16 mouse cellular contexts compared by ENCODE assay signal in the genomic region with DNA sequence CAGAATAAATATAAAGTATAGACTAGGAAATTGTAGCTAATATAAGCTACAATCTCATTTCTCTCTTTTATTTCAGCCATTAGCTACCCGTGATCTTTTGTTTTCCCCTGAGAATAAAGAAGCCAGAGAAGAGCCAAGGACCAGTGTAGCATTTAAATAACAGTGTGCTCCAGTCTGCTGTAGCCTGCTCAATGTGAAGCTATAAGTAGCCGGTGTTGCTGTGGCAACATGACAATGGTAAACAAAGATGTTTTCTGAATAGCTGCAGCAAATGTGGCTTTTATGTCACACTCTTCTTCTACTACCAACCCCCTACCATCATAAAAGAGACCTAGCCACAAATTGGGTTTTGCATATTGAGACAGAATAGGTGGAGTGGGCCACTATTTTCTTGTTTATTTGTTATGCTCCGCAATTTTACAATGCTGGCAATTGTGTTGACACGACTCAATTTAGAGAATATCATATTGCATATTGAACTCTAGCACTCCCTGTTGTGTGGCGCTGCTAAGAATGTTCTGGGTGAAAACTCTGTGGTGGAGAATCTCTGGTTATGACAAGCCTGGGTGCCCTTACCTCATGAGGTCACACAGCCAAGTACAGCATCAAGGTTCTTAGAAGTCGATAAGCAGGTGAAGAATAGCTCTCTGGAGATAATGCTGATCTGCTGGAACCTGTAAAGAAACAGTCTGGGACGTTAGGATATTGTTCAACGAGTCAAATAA.
A peak's percentile ranks its signal among the peaks of the same experiment; 100 is the strongest.
DNase-seq lines count a peak whose midpoint lies in the region; ATAC-seq lines count a peak whose summit lies in the region.
"Had no signal": no experiment of that assay in that cellular context is flagged by ENCODE, and none has a peak within 500 bp of the region (broad histone marks: within the 10 kb centered on the region; RNA-seq: fewer than 3 reads in every experiment).

No protein-coding gene starts in this region.

- no peak overlapping the region for H3K4me3 ChIP-seq in embryonic facial prominence, embryonic 14.5 days (ENCODE audit: low read depth, low read length)
- no peak overlapping the region for H3K4me3 ChIP-seq in embryonic facial prominence, embryonic 10.5 days
- no peak overlapping the region for H3K4me3 ChIP-seq in forebrain, embryonic 12.5 days (replicated peaks)
- no peak overlapping the region for H3K4me3 ChIP-seq in hindbrain, embryonic 16.5 days (ENCODE audit: low read length)
- H3K4me3 ChIP-seq in neural tube, embryonic 13.5 days, result no peak overlapping the region
- no peak overlapping the region for H3K4me3 ChIP-seq in kidney, embryonic 15.5 days (replicated peaks)
- H3K4me3 ChIP-seq: erythroblast, embryonic 14.5 days; stomach, embryonic 15.5 days had no signal

- DNase-seq in embryonic facial prominence, embryonic 14.5 days (ENCODE audit: low spot score), result peak; percentile 44
- DNase-seq in embryonic facial prominence, embryonic 10.5 days (ENCODE audit: low spot score), result no peak
- DNase-seq in adipocyte (ENCODE audit: low spot score), result no peak
- DNase-seq in cerebellum, postnatal 10 days, result no peak
- DNase-seq: adrenal gland, adult 2 months; layer of hippocampus, postnatal 36 days; left cerebral cortex, postnatal 4 days; thymus, postnatal 14 days had no signal

- ATAC-seq in embryonic facial prominence, embryonic 14.5 days (ENCODE audit: low read depth), result no peak
- ATAC-seq in forebrain, embryonic 12.5 days (ENCODE audit: low FRiP score), result peak; percentile 88
- ATAC-seq in hindbrain, embryonic 16.5 days, result peak; percentile 87
- ATAC-seq in neural tube, embryonic 13.5 days (ENCODE audit: low read depth), result peak; percentile 61; the same call in 1 of the 2 replicates
- no peak for ATAC-seq in kidney, embryonic 15.5 days (replicated peaks; ENCODE audit: low FRiP score)
- ATAC-seq: intestine, postnatal 0 days had no signal

- H3K36me3 ChIP-seq in embryonic facial prominence, embryonic 14.5 days (ENCODE audit: control insufficient read depth, insufficient read depth, low read length), result no peaks in the 10 kb centered on the region
- H3K36me3 ChIP-seq in embryonic facial prominence, embryonic 10.5 days (replicated peaks), result no peaks in the 10 kb centered on the region
- no peaks in the 10 kb centered on the region for H3K36me3 ChIP-seq in forebrain, embryonic 12.5 days (replicated peaks)
- H3K36me3 ChIP-seq in hindbrain, embryonic 16.5 days (ENCODE audit: control insufficient read depth, insufficient read depth, low read length), result no peaks in the 10 kb centered on the region
- H3K36me3 ChIP-seq in neural tube, embryonic 13.5 days, result no peaks in the 10 kb centered on the region
- H3K36me3 ChIP-seq in kidney, embryonic 15.5 days, result no peaks in the 10 kb centered on the region
- H3K36me3 ChIP-seq: stomach, embryonic 15.5 days had no signal

- no peak overlapping the region for H3K4me2 ChIP-seq in embryonic facial prominence, embryonic 14.5 days (ENCODE audit: low read depth, low read length)
- H3K4me2 ChIP-seq in forebrain, embryonic 12.5 days, result no peak overlapping the region
- H3K4me2 ChIP-seq in hindbrain, embryonic 16.5 days (ENCODE audit: low read length), result no peak overlapping the region
- no peak overlapping the region for H3K4me2 ChIP-seq in neural tube, embryonic 13.5 days
- H3K4me2 ChIP-seq in kidney, embryonic 15.5 days, result no peak overlapping the region
- H3K4me2 ChIP-seq: stomach, embryonic 15.5 days had no signal

- no peak overlapping the region for H3K27ac ChIP-seq in embryonic facial prominence, embryonic 14.5 days (replicated peaks; ENCODE audit: low read depth, low read length)
- H3K27ac ChIP-seq in embryonic facial prominence, embryonic 10.5 days (replicated peaks), result no peak overlapping the region
- no peak overlapping the region for H3K27ac ChIP-seq in forebrain, embryonic 12.5 days
- no peak overlapping the region for H3K27ac ChIP-seq in hindbrain, embryonic 16.5 days (ENCODE audit: low read depth, low read length)
- no peak overlapping the region for H3K27ac ChIP-seq in neural tube, embryonic 13.5 days (replicated peaks)
- H3K27ac ChIP-seq in kidney, embryonic 15.5 days, result no peak overlapping the region
- H3K27ac ChIP-seq: liver, embryonic 14.5 days; stomach, embryonic 15.5 days had no signal

- peaks cover 11% of the 10 kb centered on the region; the same call in 1 of the 2 replicates for H3K4me1 ChIP-seq in embryonic facial prominence, embryonic 14.5 days (ENCODE audit: control insufficient read depth, insufficient read depth, low read length)
- no peaks in the 10 kb centered on the region for H3K4me1 ChIP-seq in embryonic facial prominence, embryonic 10.5 days
- H3K4me1 ChIP-seq in forebrain, embryonic 12.5 days, result peaks cover 9% of the 10 kb centered on the region
- peaks cover 5% of the 10 kb centered on the region for H3K4me1 ChIP-seq in hindbrain, embryonic 16.5 days (ENCODE audit: control insufficient read depth, insufficient read depth, low read depth, low read length)
- H3K4me1 ChIP-seq in neural tube, embryonic 13.5 days (replicated peaks), result peaks cover 15% of the 10 kb centered on the region
- H3K4me1 ChIP-seq in kidney, embryonic 15.5 days, result no peaks in the 10 kb centered on the region

- H3K9me3 ChIP-seq in embryonic facial prominence, embryonic 14.5 days (ENCODE audit: control insufficient read depth, low read length), result no peaks in the 10 kb centered on the region
- no peaks in the 10 kb centered on the region for H3K9me3 ChIP-seq in embryonic facial prominence, embryonic 10.5 days
- no peaks in the 10 kb centered on the region for H3K9me3 ChIP-seq in forebrain, embryonic 12.5 days
- no peaks in the 10 kb centered on the region for H3K9me3 ChIP-seq in hindbrain, embryonic 16.5 days (ENCODE audit: control insufficient read depth, low read length)
- no peaks in the 10 kb centered on the region for H3K9me3 ChIP-seq in neural tube, embryonic 13.5 days
- no peaks in the 10 kb centered on the region for H3K9me3 ChIP-seq in kidney, embryonic 15.5 days (replicated peaks)
- H3K9me3 ChIP-seq: stomach, embryonic 15.5 days had no signal

- 68% methylated on average over 8 of the region's 8 CpGs for WGBS in embryonic facial prominence, embryonic 14.5 days
- WGBS in embryonic facial prominence, embryonic 10.5 days, result 78% methylated on average over 8 of the region's 8 CpGs
- 49% methylated on average over 8 of the region's 8 CpGs for WGBS in forebrain, embryonic 12.5 days
- WGBS in hindbrain, embryonic 16.5 days, result 29% methylated on average over 8 of the region's 8 CpGs
- 42% methylated on average over 8 of the region's 8 CpGs for WGBS in neural tube, embryonic 13.5 days
- 84% methylated on average over 8 of the region's 8 CpGs for WGBS in kidney, embryonic 15.5 days

- no peaks in the 10 kb centered on the region for H3K27me3 ChIP-seq in embryonic facial prominence, embryonic 14.5 days (replicated peaks; ENCODE audit: control insufficient read depth, insufficient read depth, low read length)
- no peaks in the 10 kb centered on the region for H3K27me3 ChIP-seq in embryonic facial prominence, embryonic 10.5 days (replicated peaks; ENCODE audit: low read depth, poor library complexity, severe bottlenecking)
- no peaks in the 10 kb centered on the region for H3K27me3 ChIP-seq in forebrain, embryonic 12.5 days
- H3K27me3 ChIP-seq in hindbrain, embryonic 16.5 days (replicated peaks; ENCODE audit: control insufficient read depth, insufficient read depth, low read length), result no peaks in the 10 kb centered on the region
- H3K27me3 ChIP-seq in neural tube, embryonic 13.5 days, result no peaks in the 10 kb centered on the region
- H3K27me3 ChIP-seq in kidney, embryonic 15.5 days, result no peaks in the 10 kb centered on the region
- H3K27me3 ChIP-seq: stomach, embryonic 15.5 days had no signal

- H3K9ac ChIP-seq in embryonic facial prominence, embryonic 14.5 days (ENCODE audit: low read depth, low read length), result no peak overlapping the region
- no peak overlapping the region for H3K9ac ChIP-seq in forebrain, embryonic 12.5 days
- no peak overlapping the region for H3K9ac ChIP-seq in hindbrain, embryonic 16.5 days (ENCODE audit: low read depth, low read length)
- no peak overlapping the region for H3K9ac ChIP-seq in neural tube, embryonic 13.5 days
- H3K9ac ChIP-seq in kidney, embryonic 15.5 days, result no peak overlapping the region
- H3K9ac ChIP-seq: liver, embryonic 14.5 days; stomach, embryonic 15.5 days had no signal

Comparison
In these comparisons a context has a peak if more than half of its experiments do, and no peak if none do; other contexts are left out.
1. ATAC-seq: peak in forebrain, embryonic 12.5 days (single experiment), hindbrain, embryonic 16.5 days (single experiment) and neural tube, embryonic 13.5 days (single experiment); none in embryonic facial prominence, embryonic 14.5 days (single experiment) and kidney, embryonic 15.5 days (single experiment).